Mouse (Mus musculus) liver, adult (tissue): ENCODE results near the gene Igsf23.

Experiments used
- GATA4 ChIP-seq: IDR thresholded peaks from 2 replicates; pipeline ENCODE4 v1.6.1; 2014; ENCODE audit warnings: mild to moderate bottlenecking, low read length; ENCODE audit not compliant: insufficient replicate concordance

Igsf23 gene

DNA sequence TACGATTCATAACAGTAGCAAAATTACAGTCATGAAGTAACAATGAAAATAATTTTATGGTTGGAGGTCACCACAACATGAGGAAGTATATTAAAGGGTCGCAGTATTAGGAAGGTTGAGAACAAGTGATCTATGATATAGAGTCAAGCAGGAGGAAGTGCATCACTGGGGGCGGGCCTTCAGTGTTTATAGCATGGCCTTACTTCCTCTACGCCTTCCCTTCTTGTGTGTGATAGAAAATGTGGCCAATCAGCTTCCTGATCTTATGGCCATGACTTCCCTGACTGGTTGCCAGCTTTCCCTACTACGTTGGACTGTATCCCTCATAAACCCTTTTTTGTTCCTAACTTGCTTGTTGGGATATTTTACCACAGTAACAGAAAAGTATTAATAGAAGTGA lies 5.4 kb downstream of the Igsf23 start:
- no peak for TF ChIP-seq GATA4

DNA sequence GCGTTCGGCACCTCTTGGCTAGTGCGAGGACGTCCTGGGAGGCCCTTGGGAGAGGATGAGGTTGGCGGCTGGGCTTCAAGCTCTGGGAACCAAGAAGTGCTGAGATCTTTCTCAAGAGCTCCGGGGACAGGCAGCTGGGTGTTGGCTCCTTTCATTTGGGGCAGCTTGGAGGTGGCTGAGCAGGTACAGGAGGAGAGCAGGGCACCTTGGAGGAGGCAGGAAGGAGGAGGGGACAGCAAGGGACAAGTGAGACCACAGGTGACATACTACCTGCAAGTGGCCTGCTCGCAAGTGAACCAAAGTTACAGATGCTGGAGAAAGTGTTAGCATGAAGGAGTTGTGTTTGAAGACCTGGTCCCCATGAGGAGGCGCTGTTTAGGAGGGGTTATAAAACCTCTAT lies 5.8 kb downstream of the Igsf23 start:
- no peak for TF ChIP-seq GATA4

DNA sequence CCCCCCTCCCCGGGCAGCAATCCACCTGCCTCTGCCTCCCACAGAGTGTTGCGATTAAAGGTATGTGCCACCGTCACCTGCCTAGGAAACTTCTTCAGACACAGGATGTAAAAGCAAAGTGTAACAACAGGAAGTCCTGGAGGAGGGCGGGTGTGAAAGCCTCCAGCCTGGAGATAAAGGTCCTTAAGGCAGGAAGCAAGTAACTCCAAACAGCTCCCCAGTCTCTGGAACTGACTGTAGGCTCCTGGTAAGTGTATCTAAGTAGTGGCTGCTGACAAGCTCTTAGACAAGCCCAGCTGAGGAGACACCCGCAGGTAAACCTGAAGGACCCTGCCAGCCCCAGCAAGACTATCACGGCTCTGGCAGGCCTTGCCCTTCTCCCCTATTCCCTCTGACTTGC lies 10.3 kb downstream of the Igsf23 start:
- no peak for TF ChIP-seq GATA4

DNA sequence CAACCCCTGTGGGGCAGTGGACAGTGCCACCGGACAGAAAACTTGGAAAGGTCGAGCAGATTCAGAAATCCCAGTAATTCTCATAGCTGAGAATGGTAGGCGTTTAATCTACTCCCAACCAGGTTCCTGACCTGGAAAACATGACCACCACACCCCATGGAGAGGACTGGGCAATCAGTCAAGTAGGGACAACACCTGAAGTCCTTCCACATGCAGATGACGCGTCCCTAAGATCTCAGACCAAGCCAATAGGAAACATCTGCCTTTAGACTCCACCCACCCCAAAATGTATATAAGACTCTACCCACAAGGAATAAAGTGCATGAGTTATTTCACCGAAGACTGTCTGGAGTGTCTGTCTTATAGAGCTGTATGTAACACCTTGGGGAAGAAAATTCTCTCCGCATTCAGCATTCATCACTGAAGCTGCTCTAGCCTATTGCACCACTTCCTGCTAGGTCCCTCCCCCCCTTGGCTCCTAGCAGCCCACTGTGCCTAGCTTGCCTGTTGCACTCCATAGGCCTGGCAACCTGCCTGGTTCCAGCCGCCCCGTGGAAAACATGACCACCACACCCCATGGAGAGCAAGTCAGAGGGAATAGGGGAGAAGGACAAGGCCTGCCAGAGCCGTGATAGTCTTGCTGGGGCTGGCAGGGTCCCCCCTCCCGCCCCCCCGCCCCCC lies 10.9 kb downstream of the Igsf23 start:
- TF ChIP-seq GATA4: no peak

DNA sequence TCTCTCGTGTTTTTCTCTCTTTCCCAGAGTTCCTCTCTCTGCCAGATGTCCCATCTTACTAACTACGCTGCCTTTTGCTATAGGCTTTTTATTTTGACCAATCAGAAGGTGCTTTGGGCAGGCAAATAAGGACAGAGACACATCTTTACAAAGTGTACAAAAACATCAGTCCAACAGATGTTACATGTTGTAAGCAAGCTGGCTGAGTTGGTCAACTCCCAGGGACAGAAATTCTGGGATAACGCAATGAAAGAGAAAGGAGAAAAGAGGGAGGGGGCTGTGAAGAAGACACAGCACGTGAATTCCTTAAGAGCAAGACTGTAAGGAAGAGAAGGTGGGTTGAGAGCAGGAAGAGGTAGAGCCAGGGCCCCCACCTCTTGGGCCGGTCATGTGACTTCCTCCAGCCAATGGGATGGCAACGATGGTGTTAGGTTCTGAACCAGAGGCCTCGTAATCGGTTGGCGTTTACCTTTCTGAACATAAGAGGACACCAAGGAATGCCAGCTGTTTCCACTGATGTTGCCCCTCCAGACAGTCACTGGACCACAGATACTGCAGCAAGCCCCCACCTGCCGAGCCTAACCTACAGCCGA lies 13.2 kb downstream of the Igsf23 start:
- no peak for TF ChIP-seq GATA4

DNA sequence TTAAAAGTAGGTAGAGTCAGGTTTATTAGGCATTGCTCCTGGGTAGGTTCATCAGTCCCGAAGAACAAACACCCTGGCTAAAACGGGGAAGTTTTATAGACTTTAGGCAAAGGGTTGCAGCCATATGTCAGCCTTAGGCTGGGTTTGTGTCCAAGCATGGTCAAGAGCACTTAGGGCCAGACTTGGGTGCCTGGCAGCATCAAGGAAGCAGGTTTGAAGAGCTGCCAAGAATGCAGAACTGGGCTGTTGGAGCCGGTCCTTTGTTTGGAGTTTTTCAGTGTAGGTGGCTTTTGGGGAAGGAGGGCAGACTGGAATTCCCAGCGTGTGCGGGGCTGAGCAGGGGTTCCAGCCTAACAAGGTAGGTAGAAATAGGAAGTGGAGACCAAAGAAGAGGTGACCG lies 14.6 kb downstream of the Igsf23 start:
- no peak for TF ChIP-seq GATA4

DNA sequence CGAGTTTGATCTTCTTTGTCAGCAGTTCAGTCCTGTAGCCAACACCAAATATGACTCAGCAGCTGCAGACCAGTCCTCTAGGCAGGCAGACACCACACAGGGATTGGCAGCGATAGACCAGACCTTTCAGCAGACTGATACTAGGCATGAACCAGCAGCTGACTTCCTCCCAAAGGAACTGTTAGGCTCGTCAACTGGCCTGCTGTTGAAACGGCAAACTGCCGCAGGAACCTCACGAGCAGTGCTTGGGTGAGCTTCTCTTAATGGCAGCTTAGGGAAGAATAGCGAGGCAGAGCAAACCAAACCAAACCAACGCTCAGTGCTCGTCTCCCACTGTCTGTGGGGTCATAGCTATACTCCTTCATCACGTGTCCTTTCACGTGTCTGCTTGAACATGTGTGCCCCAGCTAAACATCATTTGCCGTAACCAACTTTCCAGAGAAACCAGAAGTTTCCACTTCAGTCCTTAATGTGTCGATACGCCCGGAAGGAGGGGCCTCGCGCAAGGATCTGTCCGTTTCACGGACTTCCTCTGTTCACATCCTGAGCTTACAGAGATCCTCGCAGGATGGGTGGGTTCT lies 15.3 kb downstream of the Igsf23 start:
- no peak for TF ChIP-seq GATA4

DNA sequence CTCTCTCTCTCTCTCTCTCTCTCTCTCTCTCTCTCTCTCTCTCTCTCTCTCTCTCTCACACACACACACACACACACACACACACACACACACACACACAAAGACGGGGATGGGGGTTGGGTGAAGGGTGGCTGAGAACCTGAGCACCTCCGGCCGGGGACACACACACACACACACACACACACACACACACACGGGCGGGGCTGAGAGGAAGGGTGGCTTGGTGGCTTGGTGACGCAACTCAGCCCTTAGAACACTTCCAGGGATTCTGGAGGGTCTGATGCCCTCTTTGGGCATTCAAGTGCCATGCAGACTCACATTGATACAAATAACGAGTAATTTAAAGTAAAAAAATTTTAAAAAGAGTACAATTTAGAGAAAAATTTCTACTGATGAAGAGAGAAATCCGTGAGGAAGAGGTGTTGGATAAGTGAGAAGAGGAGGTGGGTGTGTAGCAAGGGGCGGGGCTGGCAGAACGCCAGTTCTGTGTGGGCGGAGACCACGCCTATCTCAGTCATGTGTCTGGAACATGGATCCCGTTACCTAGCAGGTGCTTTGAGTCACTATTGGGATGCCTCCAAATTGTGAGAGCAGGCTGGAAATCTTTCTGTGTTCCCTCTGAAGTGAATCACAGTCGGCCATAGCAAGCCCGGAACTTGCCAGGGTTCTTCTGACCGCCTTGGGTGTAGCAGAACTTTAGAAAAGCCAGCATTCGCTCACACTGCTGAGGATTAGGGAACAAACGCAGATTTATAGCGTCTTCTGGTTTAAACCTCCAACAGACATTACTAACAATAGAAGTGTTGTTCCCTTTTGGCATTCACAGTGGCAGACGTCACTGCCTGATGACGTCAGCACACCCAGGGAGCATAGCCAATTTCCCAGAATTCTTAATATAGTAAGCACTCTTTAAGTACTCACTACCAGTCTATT lies 17.4 kb downstream of the Igsf23 start:
- TF ChIP-seq GATA4: no peak

DNA sequence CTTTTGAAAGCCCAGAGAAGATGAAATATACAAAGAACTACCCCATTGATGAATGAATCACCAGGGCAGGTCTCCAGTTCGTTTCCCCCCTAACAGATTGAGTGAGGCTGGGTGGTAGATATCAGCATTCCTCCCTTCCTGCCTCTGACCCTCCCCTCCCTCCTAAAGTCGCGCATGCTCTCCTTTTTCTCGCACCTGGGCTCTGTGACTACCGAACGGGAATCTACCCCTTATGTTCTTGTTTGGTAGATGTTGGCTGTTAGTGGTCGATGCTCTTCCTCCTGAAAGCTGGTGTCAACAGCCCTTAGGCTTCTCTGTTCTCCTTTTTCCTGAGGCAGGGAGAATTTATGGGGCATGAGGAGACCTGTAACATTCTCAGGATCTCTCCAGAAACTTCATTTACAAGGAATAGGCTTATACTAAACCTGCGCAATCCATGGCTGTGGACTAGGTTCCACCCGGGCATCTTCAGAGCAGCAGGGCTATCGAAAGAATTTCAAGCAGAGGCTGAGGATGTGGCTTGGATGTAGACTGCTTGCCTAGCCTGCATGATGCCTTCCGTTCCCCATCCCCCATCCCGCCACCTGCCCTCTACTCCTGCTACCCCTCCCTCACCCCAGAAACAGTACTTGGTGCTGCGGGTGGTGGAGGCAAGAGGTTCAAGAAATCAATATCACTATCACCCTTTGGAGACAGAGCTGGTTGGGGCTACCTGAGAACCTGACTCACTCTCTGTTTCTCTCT lies 18.3 kb downstream of the Igsf23 start:
- no peak for TF ChIP-seq GATA4

DNA sequence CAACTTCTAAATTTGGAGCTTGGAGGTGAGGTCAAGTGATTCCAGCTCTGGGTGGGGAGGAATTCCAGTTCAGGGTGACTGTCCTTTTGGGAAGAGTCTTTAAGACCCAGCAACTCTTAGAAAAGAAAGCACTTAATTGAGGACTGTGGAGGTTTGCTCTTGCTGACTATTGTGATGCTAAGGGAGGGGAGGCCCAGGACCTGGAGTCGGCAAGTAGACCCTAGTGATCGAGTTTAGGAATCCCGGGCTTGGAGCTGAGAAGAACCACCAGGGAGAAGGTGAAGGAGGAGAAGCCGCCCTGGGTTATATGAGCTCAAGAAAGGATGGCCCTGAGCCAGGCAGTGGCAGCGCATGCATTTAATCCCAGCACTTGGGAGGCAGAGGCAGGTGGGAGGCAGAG lies 22.1 kb downstream of the Igsf23 start:
- TF ChIP-seq GATA4: no peak

DNA sequence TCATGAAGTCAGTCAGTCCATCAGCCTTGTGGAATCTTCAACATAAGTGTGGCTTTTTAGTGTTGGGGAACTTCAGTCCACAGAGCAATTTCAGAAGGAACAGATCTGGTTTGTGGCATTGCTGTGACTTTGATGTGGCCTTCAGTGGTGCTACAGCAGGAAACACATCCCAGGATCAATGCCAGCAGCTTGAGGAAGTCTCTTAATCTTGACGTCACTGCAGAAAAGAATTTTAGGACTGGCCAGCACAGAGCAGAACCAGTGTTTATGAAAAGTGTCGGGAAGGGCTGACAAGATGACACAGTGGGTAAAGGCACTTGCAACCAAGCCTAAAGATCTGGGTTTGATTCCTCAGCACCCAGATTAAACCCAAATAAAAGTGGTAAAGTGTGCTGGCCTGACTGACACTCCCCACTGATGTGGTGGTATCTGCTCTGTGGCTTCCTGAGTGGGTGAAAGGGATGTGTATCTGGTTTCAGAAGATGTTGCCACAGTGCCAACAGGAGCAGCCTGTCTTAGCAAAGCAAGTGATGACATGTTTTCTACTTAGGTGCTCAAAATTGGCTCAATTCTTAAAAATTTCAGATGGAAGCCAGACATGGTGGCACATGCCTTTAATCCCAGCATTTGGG lies 23.6 kb downstream of the Igsf23 start:
- peak; percentile 53; the same call in 1 of the 2 replicates for TF ChIP-seq GATA4

DNA sequence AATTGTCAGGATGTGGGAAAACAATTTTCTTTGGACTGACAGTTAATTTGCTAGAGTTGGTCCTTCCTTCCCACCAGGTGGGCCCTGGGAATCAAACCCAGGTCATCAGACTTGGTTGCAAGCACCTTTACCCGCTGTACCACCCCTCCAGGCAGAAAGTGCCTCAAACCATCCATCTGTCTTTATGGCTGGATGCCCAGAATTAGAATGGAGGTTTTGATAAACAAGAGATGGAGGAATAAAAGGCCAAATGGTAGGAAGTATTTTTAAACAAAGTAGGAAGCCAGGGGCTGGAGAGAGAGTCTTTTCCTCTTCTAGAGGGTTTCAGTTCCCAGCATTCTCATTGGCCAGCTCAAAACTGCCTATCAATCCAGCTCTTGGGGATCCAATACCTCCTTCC lies 25.2 kb downstream of the Igsf23 start:
- no peak for TF ChIP-seq GATA4

DNA sequence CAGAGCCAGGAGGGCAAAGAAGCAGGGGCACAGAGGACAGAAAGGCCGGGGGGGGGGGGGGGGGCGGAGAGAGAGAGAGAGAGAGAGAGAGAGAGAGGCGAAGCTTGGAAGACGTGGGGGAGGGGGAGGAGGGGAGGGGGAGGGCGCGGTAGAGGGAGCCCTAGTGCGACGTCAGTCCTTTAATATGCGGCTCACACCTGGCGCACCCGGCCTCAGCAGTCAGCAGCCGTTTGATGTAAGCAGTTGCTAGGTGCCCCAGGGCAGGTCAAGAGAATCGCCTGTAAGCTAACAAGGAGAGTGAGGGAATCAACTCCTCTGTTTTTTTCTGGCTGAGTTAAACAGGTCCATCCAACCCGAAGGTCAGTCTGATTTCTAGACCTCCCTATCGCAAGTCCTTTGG lies 26.8 kb downstream of the Igsf23 start:
- TF ChIP-seq GATA4: no peak

DNA sequence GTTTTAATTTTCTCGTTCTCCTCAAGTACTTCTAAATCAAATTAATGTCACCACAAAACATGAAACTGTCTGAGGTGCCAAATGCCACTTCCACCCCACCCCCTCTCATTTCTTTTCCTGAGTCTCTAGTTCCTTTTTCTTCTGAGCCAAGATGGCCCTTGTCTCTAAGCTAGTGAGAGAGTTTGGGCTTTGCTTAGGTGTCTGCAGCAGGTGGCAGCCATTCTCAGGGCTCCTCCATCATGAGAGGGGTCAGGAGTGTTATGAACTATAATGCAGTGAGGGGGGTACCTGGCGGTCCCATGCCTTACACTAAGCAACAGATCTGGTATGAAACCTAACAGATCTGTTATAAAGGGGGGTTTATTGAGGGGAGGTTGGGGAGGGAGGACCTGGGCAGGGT lies 27.2 kb downstream of the Igsf23 start:
- no peak for TF ChIP-seq GATA4
